Mouse (Mus musculus): ENCODE measurements around the gene Ap3b1.

GRCm38 (mm10) chr13:94381427-94381826, 22.7 kb downstream of the Ap3b1 start:
- TF ChIP-seq EP300 (IDR thresholded peaks at IDR 0.05; ENCODE audit: insufficient read depth, low read depth, low read length), result no peak
- no peak for TF ChIP-seq POLR2A (IDR thresholded peaks at IDR 0.05; ENCODE audit: insufficient read depth, low read length)
